Mouse (Mus musculus) layer of hippocampus, adult 2 months (tissue): ENCODE data around the gene Pfdn4. TPM values are rescaled to one million over a fixed set of nuclear protein-coding genes. Genes with fewer than 3 reads are reported as not detected.

Experiments used
- DNase-seq, 2 experiments: peaks; one replicate each; pipeline ENCODE4 v3.0.0; 2022; ENCODE audit warnings: low spot score in 2 of 2
- H3K27ac ChIP-seq: fragments of 200-600 bp; 2 replicates; pipeline ENCODE4 v1.8.1; 2022
- H3K4me3 ChIP-seq: fragments of 200-600 bp; 2 replicates; pipeline ENCODE4 v1.8.1; 2022; ENCODE audit warnings: mild to moderate bottlenecking
- CTCF ChIP-seq: fragments of 200-600 bp; conservative IDR thresholded peaks from 2 replicates; pipeline ENCODE4 v1.8.1; 2022; ENCODE audit warnings: antibody characterized with exemption, mild to moderate bottlenecking, moderate library complexity
- total RNA-seq, 2 experiments: library from RNA; stranded (reverse); gene quantifications; 2 replicates each; pipeline ENCODE4 v1.2.3; 2021

Gene Pfdn4
- total RNA-seq, 2 experiments from 2014 or later = 28.6 to 32.2 TPM

- DNase-seq = peak; percentile 92 to 98
- Histone ChIP-seq H3K4me3 (peak overlapping the region; percentile 45), H3K27ac (peak overlapping the region; percentile 47; the same call in 1 of the 2 replicates)
- TF ChIP-seq CTCF = peak; percentile 97
Observed at GRCm38 (mm10) chr2:170508821-170509220, 12.6 kb downstream of the Pfdn4 start.

- peak; percentile 95 for TF ChIP-seq CTCF
- Histone ChIP-seq H3K27ac (peak overlapping the region; percentile 100), H3K4me3 (peak overlapping the region; percentile 96)
- DNase-seq = peak; percentile 82 to 96
Observed at GRCm38 (mm10) chr2:170511073-170511891, 15.1 kb downstream of the Pfdn4 start.

GRCm38 (mm10) chr2:170513756-170514155 lies 17.5 kb downstream of the Pfdn4 start:
- no peak for DNase-seq
- Histone ChIP-seq H3K4me3 (no peak overlapping the region), H3K27ac (no peak overlapping the region)
- TF ChIP-seq CTCF = no peak

GRCm38 (mm10) chr2:170520321-170520971 lies 24.2 kb downstream of the Pfdn4 start:
- Histone ChIP-seq H3K4me3 (no peak overlapping the region), H3K27ac (no peak overlapping the region)
- TF ChIP-seq CTCF = peak; percentile 81
- peak; percentile 47 to 66 for DNase-seq

GRCm38 (mm10) chr2:170526513-170526912 lies 30.3 kb downstream of the Pfdn4 start:
- no peak overlapping the region for H3K27ac ChIP-seq
- DNase-seq = no peak
- no peak overlapping the region for H3K4me3 ChIP-seq
- no peak for TF ChIP-seq CTCF

GRCm38 (mm10) chr2:170528061-170528460 lies 31.8 kb downstream of the Pfdn4 start:
- no peak for TF ChIP-seq CTCF
- DNase-seq = no peak
- no peak overlapping the region for H3K27ac ChIP-seq
- no peak overlapping the region for H3K4me3 ChIP-seq

- Histone ChIP-seq H3K27ac (no peak overlapping the region), H3K4me3 (no peak overlapping the region)
- no peak for DNase-seq
- no peak for TF ChIP-seq CTCF
Observed at GRCm38 (mm10) chr2:170529766-170530165, 33.5 kb downstream of the Pfdn4 start.

- no peak for DNase-seq
- Histone ChIP-seq H3K27ac (no peak overlapping the region), H3K4me3 (no peak overlapping the region)
- TF ChIP-seq CTCF = no peak
Observed at GRCm38 (mm10) chr2:170530256-170530655, 34.0 kb downstream of the Pfdn4 start.

GRCm38 (mm10) chr2:170534116-170534802 lies 38.0 kb downstream of the Pfdn4 start:
- no peak overlapping the region for H3K4me3 ChIP-seq
- DNase-seq = no peak
- TF ChIP-seq CTCF = no peak
- H3K27ac ChIP-seq = no peak overlapping the region

GRCm38 (mm10) chr2:170534803-170535174 lies 38.6 kb downstream of the Pfdn4 start:
- H3K27ac ChIP-seq = no peak overlapping the region
- DNase-seq = no peak
- TF ChIP-seq CTCF = no peak
- H3K4me3 ChIP-seq = no peak overlapping the region

- TF ChIP-seq CTCF = no peak
- no peak overlapping the region for H3K4me3 ChIP-seq
- DNase-seq = no peak
- no peak overlapping the region for H3K27ac ChIP-seq
Observed at GRCm38 (mm10) chr2:170535841-170536240, 39.6 kb downstream of the Pfdn4 start.

- TF ChIP-seq CTCF = no peak
- H3K27ac ChIP-seq = no peak overlapping the region
- DNase-seq = peak; percentile 23 to 61
- no peak overlapping the region for H3K4me3 ChIP-seq
Observed at GRCm38 (mm10) chr2:170539211-170539610, 43.0 kb downstream of the Pfdn4 start.

GRCm38 (mm10) chr2:170543625-170544024 lies 47.4 kb downstream of the Pfdn4 start:
- Histone ChIP-seq H3K4me3 (no peak overlapping the region), H3K27ac (no peak overlapping the region)
- DNase-seq = no peak
- TF ChIP-seq CTCF = no peak

GRCm38 (mm10) chr2:170544159-170544558 lies 47.9 kb downstream of the Pfdn4 start:
- TF ChIP-seq CTCF = no peak
- Histone ChIP-seq H3K27ac (no peak overlapping the region), H3K4me3 (no peak overlapping the region)
- no peak for DNase-seq
